Mouse (Mus musculus) forebrain, embryonic 14.5 days (tissue): ENCODE measurements around the gene Phrf1. TPM values are rescaled to one million over a fixed set of nuclear protein-coding genes. Genes with fewer than 3 reads are reported as not detected.

Experiments
- ATAC-seq: fragments of 200-750 bp; cut with Nextera tagmentation; 2 replicates; pipeline ENCODE4 v1.8.0; 2017; ENCODE audit warnings: mild to moderate bottlenecking, moderate library complexity
- DNase-seq: peaks from one replicate; pipeline ENCODE4 v3.0.0-alpha.2; 2015; ENCODE audit warnings: low spot score
- H3K27ac ChIP-seq: fragments of 300-500 bp; sonication (generic); 2 replicates; pipeline ENCODE4 v1.5.1; 2014; ENCODE audit warnings: low read depth, mild to moderate bottlenecking, control low read depth, low read length, moderate library complexity
- H3K27me3 ChIP-seq: fragments of 300-500 bp; sonication (generic); replicated peaks from 2 replicates; pipeline ENCODE4 v1.6.1; 2014; ENCODE audit warnings: low read length, control low read depth, mixed read lengths; ENCODE audit not compliant: control insufficient read depth, insufficient read depth
- H3K36me3 ChIP-seq: fragments of 300-500 bp; sonication (generic); 2 replicates; pipeline ENCODE4 v1.6.1; 2014; ENCODE audit warnings: low read length, control low read depth; ENCODE audit not compliant: control insufficient read depth, insufficient read depth
- H3K4me1 ChIP-seq: fragments of 300-500 bp; sonication (generic); 2 replicates; pipeline ENCODE4 v1.6.1; 2014; ENCODE audit warnings: antibody characterized with exemption, low read length, control low read depth; ENCODE audit not compliant: control insufficient read depth, insufficient read depth
- H3K4me2 ChIP-seq: fragments of 300-500 bp; sonication (generic); 2 replicates; pipeline ENCODE4 v1.6.1; 2014; ENCODE audit warnings: mild to moderate bottlenecking, control low read depth, low read length
- H3K4me3 ChIP-seq: fragments of 300-500 bp; sonication (generic); 2 replicates; pipeline ENCODE4 v1.5.1; 2014; ENCODE audit warnings: low read depth, low read length, control low read depth
- H3K9ac ChIP-seq: fragments of 300-500 bp; sonication (generic); 2 replicates; pipeline ENCODE4 v1.6.1; 2014; ENCODE audit warnings: mild to moderate bottlenecking, low read length, control low read depth, moderate library complexity
- H3K9me3 ChIP-seq: fragments of 300-500 bp; sonication (generic); replicated peaks from 2 replicates; pipeline ENCODE4 v1.6.1; 2016; ENCODE audit warnings: low read length, control low read depth, mixed read lengths; ENCODE audit not compliant: control insufficient read depth
- WGBS: fragments of 180-500 bp; shearing (Covaris S2); extraction: QIAGEN DNeasy Blood & Tissue Kit; methylation state at CpG from one replicate; pipeline ENCODE4 v1.1.7; 2014; 5-methylcytosine and 5-hydroxymethylcytosine counted together
- polyA plus RNA-seq: library from polyadenylated mRNA; unstranded; fragments of >200 nt; fragmentation: Nextera tagmentation; extraction: Ambion mirVana; gene quantifications from 2 replicates; pipeline ENCODE4 v1.2.1, GENCODE M21; 2014

Phrf1 gene
- polyA plus RNA-seq, result 64.2 and 78.8 TPM in 2 replicates

DNA sequence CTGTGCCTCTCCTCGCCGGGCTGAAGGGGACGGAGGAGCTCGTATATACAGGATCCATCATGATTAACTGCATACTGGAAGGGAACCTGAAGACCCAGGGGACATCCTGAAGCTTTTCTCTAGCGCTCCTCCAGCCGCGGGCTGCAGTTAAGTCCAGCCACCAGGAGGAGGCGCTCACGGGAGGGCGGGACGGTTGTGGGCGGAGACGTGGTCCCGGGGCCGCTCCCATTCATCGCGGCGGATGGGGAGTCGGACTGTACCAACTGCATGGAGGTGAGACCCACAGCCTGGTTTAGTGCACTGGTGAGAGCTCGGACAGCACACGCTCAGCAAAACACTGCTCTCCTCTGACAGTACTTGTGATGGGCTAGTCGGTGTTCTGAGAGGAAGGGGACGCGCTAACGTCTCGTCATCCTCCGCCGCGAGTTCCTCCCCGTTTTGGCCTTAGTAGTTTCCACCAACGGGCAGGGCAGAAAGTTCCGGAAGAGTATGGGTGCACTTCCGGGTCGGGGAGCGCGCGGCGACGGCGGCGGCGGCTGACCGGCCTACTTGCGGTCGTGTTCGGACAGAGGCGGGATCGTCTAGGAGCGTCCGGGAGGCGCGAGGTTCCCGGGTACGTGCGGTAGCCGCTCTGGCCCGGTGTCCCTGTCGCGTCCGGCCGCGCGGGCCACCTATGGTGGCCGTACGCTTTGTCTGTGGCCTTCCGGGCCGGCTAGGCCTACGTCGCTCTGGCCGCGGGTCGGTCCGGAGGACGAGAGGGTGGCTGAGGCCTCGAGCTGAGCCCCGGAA is at the start of gene Phrf1:
Gene Phrf1 (plus strand): TSS at position 506 of the 789 bp plus-strand sequence.
- ATAC-seq, result peak; percentile 95

DNA sequence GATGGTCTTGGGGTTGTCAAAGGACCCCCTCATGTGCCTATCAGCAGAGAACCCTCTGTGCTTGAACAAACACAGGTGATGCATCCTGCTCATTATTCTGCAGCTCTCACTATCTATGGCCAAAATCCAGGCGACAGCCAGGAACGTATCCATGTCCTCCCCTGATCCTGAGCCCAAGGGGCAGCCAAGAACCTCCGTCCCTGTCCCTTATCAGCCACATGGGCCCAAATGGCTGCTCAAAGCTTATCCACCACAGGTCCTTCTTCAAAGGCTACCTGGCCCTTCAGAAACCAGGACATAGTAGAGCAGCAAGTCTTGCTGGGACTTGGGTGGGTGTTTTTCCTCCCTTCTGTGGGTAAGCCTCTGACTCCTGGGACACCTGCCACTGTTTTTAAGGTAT is 40.4 kb upstream of the Phrf1 start:
- 91% methylated on average over 3 of the region's 3 CpGs for WGBS
- no peak overlapping the region for H3K4me3 ChIP-seq

More for the DNA sequence above, at the start of gene Phrf1:
- Histone ChIP-seq H3K9me3 (no peaks in the 10 kb centered on the region), H3K4me2 (peak within 1 kb of the TSS; percentile 82), H3K27ac (peak within 1 kb of the TSS; percentile 93), H3K36me3 (peaks cover 32% of the 10 kb centered on the region), H3K9ac (peak within 1 kb of the TSS; percentile 97), H3K27me3 (no peaks in the 10 kb centered on the region), H3K4me1 (peaks cover 11% of the 10 kb centered on the region), H3K4me3 (peak within 1 kb of the TSS; percentile 100)
- under 1% methylated on average over 75 of the region's 76 CpGs for WGBS
- peak; percentile 91 for DNase-seq

DNA sequence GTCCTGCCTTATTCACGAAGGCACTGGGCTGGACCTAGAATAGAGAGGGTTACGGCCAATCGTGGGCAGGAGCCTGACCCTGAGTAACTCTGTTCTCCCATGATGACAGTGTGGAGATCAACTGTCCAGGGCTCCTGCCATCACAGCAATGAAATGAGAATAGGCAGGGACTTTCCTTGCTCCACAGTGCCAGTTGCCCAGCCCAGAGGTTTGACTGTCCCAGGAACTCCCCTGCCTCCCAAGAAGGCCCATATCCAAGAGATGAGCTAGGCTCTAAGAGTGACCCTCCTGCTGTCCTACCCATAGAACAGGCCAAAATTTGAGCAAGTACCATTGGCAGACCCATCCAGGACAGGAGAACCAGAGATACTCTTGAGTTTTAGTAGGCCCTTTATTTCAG is 39.9 kb upstream of the Phrf1 start:
- no peaks in the 10 kb centered on the region for H3K9me3 ChIP-seq
- H3K4me1 ChIP-seq, result peaks cover 5% of the 10 kb centered on the region
- H3K9ac ChIP-seq, result no peak overlapping the region
- no peak overlapping the region for H3K4me3 ChIP-seq
- WGBS, result 90% methylated on average over 3 of the region's 3 CpGs
- no peak overlapping the region for H3K27ac ChIP-seq
- DNase-seq (no peak), ATAC-seq (no peak)
- no peak overlapping the region for H3K4me2 ChIP-seq
- H3K36me3 ChIP-seq, result peaks cover 35% of the 10 kb centered on the region
- H3K27me3 ChIP-seq, result no peaks in the 10 kb centered on the region

More for the DNA sequence above, 40.4 kb upstream of the Phrf1 start:
- DNase-seq, result no peak
- Histone ChIP-seq H3K27me3 (no peaks in the 10 kb centered on the region), H3K4me2 (no peak overlapping the region), H3K9me3 (no peaks in the 10 kb centered on the region), H3K9ac (no peak overlapping the region), H3K27ac (no peak overlapping the region), H3K36me3 (peaks cover 35% of the 10 kb centered on the region), H3K4me1 (peaks cover 5% of the 10 kb centered on the region)
- no peak for ATAC-seq

DNA sequence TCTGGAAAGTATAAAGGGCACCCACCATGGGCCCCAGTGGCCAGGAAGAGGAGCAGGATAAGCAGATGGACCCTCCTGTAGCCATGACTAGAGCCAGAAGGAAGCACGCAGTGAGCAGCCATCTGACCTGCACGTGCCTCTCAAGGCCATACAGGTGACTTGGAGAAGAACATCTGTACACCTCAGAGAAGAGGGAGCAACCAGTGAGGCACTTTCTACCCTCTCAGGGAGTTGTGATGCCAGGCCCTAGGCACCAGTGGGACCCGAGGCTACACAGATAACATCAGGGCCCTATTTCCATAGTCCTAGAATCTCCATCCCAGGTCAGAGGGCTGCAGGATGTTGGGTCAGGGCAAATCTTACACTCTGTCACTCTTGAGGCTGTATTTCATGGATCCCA is 38.4 kb upstream of the Phrf1 start:
- no peak overlapping the region for H3K4me2 ChIP-seq
- H3K27ac ChIP-seq, result no peak overlapping the region
- H3K27me3 ChIP-seq, result no peaks in the 10 kb centered on the region
- 91% methylated on average over 3 of the region's 3 CpGs for WGBS
- H3K9ac ChIP-seq, result no peak overlapping the region
- peaks cover 35% of the 10 kb centered on the region for H3K36me3 ChIP-seq
- ATAC-seq (no peak), DNase-seq (no peak)
- no peak overlapping the region for H3K4me3 ChIP-seq
- peaks cover 5% of the 10 kb centered on the region for H3K4me1 ChIP-seq
- no peaks in the 10 kb centered on the region for H3K9me3 ChIP-seq

DNA sequence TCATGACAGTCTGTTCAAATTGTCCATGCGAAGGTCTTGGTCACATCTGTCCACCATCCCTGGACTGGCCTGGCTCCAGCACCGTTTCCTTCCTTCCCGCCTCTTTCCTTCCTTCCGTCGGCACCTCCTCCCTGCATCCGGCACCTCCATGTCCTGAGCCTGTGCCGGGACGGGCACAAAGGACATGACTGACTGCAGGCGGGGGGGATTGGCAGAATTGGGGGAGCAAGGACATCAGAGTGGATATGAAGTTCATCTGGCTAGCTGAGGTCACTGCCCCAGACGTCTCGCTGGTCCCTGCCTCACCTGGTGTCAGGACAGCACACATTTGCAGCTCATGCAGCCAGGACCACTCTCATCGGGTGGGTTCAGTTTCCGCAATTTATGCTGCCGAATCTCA is 37.5 kb upstream of the Phrf1 start:
- H3K4me1 ChIP-seq, result peaks cover 5% of the 10 kb centered on the region
- H3K4me3 ChIP-seq, result no peak overlapping the region
- H3K36me3 ChIP-seq, result peaks cover 35% of the 10 kb centered on the region
- no peak overlapping the region for H3K9ac ChIP-seq
- 92% methylated on average over 14 of the region's 14 CpGs for WGBS
- DNase-seq (no peak), ATAC-seq (no peak)
- H3K4me2 ChIP-seq, result no peak overlapping the region
- no peak overlapping the region for H3K27ac ChIP-seq
- H3K27me3 ChIP-seq, result no peaks in the 10 kb centered on the region
- H3K9me3 ChIP-seq, result no peaks in the 10 kb centered on the region

DNA sequence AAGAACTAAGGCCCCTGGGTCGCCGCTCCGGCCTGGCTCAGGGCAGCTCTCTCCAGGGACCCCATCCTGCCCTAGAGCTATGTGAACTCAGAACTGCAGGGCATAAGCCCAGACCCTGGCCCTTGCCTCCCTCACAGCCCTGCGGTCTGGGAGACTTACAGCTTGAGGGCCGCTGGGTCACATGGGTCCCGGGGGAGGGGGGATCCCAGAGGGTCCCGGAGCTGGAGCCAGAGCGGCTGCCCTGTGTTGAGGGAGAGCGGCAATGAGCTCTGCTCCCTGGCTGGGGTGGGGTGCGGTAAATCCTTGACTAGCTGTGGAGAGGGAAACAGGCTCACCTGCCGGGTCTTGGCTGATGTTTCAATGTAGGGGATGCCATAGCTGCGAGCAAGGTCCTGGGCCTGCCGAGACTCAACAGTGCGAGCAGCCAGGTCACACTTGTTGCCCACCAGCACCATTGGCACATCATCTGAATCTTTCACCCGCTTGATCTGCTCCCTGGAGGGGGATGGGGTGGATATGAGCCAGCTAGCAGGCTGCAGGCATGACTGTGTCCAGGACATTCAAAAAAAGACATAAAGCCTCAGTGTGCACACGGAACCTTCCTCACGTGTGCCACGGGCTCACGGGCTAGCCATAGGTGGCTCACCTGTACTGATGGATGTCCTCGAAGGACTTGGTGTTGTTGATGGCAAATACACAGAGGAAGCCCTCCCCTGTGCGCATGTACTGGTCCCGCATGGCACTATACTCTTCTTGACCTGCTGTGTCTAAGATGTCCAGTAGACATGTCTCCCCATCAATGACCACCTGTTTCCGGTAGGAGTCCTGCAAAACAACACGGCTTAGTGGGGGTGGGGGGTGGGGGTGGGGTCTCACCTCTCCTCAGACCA is 36.5 kb upstream of the Phrf1 start:
- H3K27ac ChIP-seq, result no peak overlapping the region
- DNase-seq (no peak), ATAC-seq (no peak)
- no peak overlapping the region for H3K4me3 ChIP-seq
- 92% methylated on average over 24 of the region's 24 CpGs for WGBS
- peaks cover 35% of the 10 kb centered on the region for H3K36me3 ChIP-seq
- H3K9me3 ChIP-seq, result no peaks in the 10 kb centered on the region
- H3K4me2 ChIP-seq, result peak overlapping the region; percentile 93; the same call in 1 of the 2 replicates
- H3K4me1 ChIP-seq, result peaks cover 5% of the 10 kb centered on the region
- no peak overlapping the region for H3K9ac ChIP-seq
- H3K27me3 ChIP-seq, result no peaks in the 10 kb centered on the region

DNA sequence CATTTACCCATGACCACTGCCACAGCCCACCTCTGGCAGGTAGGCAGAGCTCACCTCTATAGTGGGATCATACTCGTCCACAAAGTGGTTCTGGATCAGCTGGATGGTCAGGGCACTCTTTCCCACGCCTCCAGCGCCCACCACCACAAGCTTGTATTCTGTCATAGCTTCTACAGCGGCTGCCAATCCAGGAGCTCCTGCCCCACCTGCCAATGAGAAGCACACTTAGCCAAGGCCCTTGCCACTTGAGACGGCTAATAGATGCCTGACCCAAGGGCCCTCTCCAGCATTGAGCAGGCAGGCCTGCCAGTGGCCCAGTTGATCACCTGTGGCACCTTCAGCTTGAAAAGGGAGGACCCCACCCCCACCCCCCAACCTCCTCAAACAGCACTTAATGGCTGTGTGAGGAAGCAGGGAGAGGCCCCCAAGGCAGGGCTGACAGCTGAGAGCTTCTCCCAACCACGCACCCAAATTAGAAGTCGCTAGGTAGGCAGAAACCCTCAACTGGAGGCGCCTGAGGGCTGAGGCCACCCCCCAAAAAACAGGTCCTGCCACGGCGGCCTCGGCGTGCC is 35.7 kb upstream of the Phrf1 start:
- Histone ChIP-seq H3K9me3 (no peaks in the 10 kb centered on the region), H3K9ac (peak overlapping the region; percentile 95), H3K36me3 (peaks cover 35% of the 10 kb centered on the region), H3K27me3 (no peaks in the 10 kb centered on the region), H3K27ac (peak overlapping the region; percentile 68; the same call in 1 of the 2 replicates), H3K4me1 (peaks cover 5% of the 10 kb centered on the region), H3K4me2 (peak overlapping the region; percentile 93), H3K4me3 (peak overlapping the region; percentile 84)
- 26% methylated on average over 12 of the region's 12 CpGs for WGBS
- ATAC-seq (no peak), DNase-seq (no peak)

DNA sequence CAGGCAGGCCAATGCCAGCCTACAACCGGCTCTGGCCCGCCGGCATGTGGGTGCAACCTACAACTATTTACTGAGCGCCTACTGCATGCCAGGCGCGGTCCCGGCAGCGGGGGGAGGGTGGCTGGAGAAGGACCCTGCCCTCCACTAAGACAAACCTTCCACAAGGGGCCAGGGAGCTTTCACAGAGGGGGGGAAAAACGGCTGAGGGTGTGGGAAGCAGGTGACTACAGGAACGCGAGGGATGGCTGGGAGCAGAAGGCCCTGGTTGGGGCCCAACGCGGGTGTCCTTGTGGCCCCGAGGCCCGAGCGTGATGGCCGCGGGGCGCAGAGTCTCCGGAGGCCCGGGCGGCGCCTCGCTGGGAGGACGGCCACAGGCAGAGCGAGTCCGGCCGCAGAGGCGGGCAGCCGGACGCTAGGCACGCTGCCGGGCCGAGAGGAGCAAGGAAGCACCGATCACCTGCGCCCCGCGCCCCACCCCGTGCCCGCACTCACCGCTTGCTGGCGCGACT is 35.2 kb upstream of the Phrf1 start:
- Histone ChIP-seq H3K27ac (peak overlapping the region; percentile 68), H3K4me3 (peak overlapping the region; percentile 84), H3K4me1 (peaks cover 5% of the 10 kb centered on the region), H3K9me3 (no peaks in the 10 kb centered on the region), H3K4me2 (peak overlapping the region; percentile 93), H3K27me3 (no peaks in the 10 kb centered on the region), H3K36me3 (peaks cover 35% of the 10 kb centered on the region), H3K9ac (peak overlapping the region; percentile 95)
- ATAC-seq (peak; percentile 10), DNase-seq (no peak)
- 2% methylated on average over 35 of the region's 43 CpGs for WGBS
